Mouse (Mus musculus) G1E (cell line): Measurements from ENCODE around the gene Arhgdib.

ENCODE experiments used
- CTCF ChIP-seq: IDR thresholded peaks from 2 replicates; pipeline ENCODE4 v1.5.1; 2012; ENCODE audit warnings: low read depth, low read length, inconsistent platforms, mixed read lengths
- GATA1 ChIP-seq: IDR thresholded peaks from 2 replicates; pipeline ENCODE4 v1.6.1; 2012; ENCODE audit warnings: borderline replicate concordance, low read length, inconsistent platforms, mixed read lengths
- POLR2AphosphoS5 ChIP-seq: IDR thresholded peaks from 2 replicates; pipeline ENCODE4 v1.6.1; 2012; ENCODE audit warnings: low read depth, low read length, inconsistent platforms; ENCODE audit not compliant: insufficient replicate concordance
- TAL1 ChIP-seq: conservative IDR thresholded peaks from 2 replicates; pipeline ENCODE4 v1.6.1; 2012; ENCODE audit warnings: low read depth, low read length, inconsistent platforms, mixed read lengths

- TF ChIP-seq CTCF (no peak), GATA1 (no peak), TAL1 (no peak), POLR2AphosphoS5 (no peak)
These were observed 48.9 kb upstream of the Arhgdib start for GRCm38 (mm10) chr6:136990557-136990956.
